Mouse (Mus musculus) heart, embryonic 14.5 days (tissue): ENCODE measurements around the gene Lck. TPM values are rescaled to one million over a fixed set of nuclear protein-coding genes. Genes with fewer than 3 reads are reported as not detected.
"Not testable (repeated sequence)": the region's sequence is repeated elsewhere in the genome, so short reads cannot be mapped to it uniquely, and the experiment has no call there.

Experiments used
- ATAC-seq: fragments of 200-750 bp; cut with Nextera tagmentation; 2 replicates; pipeline ENCODE4 v1.8.0; 2017; ENCODE audit warnings: low read depth, moderate TSS enrichment; ENCODE audit not compliant: insufficient number of reproducible peaks, insufficient read depth, low FRiP score
- H3K27ac ChIP-seq, 2 experiments: fragments of 200-500 bp in 1 of 2; fragments of 300-500 bp in 1 of 2; sonication (generic) in 1 of 2; replicated peaks in 1 of 2; 2 replicates each; pipeline ENCODE4 v1.5.1; 2012 to 2014; ENCODE audit warnings: low read depth in 2 of 2, low read length in 2 of 2, control low read depth in 1 of 2, mild to moderate bottlenecking in 1 of 2, mixed read lengths in 1 of 2; ENCODE audit not compliant: control insufficient read depth in 1 of 2, insufficient read depth in 1 of 2
- H3K27me3 ChIP-seq: fragments of 300-500 bp; sonication (generic); 2 replicates; pipeline ENCODE4 v1.6.1; 2014; ENCODE audit warnings: mild to moderate bottlenecking, low read length, control low read depth; ENCODE audit not compliant: control insufficient read depth, insufficient read depth
- H3K36me3 ChIP-seq: fragments of 300-500 bp; sonication (generic); 2 replicates; pipeline ENCODE4 v1.6.1; 2014; ENCODE audit warnings: mild to moderate bottlenecking, control low read depth, low read length, mixed read lengths; ENCODE audit not compliant: control insufficient read depth, insufficient read depth
- H3K4me1 ChIP-seq, 2 experiments: fragments of 200-500 bp in 1 of 2; fragments of 300-500 bp in 1 of 2; sonication (generic) in 1 of 2; 2 replicates each; pipeline ENCODE4 v1.6.1; 2012 to 2014; ENCODE audit warnings: low read length in 2 of 2, control low read depth in 1 of 2, mixed read lengths in 1 of 2; ENCODE audit not compliant: control insufficient read depth in 2 of 2, insufficient read depth in 2 of 2
- H3K4me2 ChIP-seq: fragments of 300-500 bp; sonication (generic); 2 replicates; pipeline ENCODE4 v1.6.1; 2014; ENCODE audit warnings: mild to moderate bottlenecking, low read length
- H3K4me3 ChIP-seq, 2 experiments: fragments of 200-500 bp in 1 of 2; fragments of 300-500 bp in 1 of 2; sonication (generic) in 1 of 2; 2 replicates each; pipeline ENCODE4 v1.5.1; 2012 to 2014; ENCODE audit warnings: low read length in 2 of 2, mild to moderate bottlenecking in 2 of 2, control low read depth in 1 of 2, low read depth in 1 of 2, moderate library complexity in 1 of 2; ENCODE audit not compliant: control insufficient read depth in 1 of 2, insufficient read depth in 1 of 2
- H3K9ac ChIP-seq: fragments of 300-500 bp; sonication (generic); 2 replicates; pipeline ENCODE4 v1.6.1; 2014; ENCODE audit warnings: mild to moderate bottlenecking, low read length
- H3K9me3 ChIP-seq: fragments of 300-500 bp; sonication (generic); 2 replicates; pipeline ENCODE4 v1.6.1; 2016; ENCODE audit warnings: low read length, control low read depth; ENCODE audit not compliant: control insufficient read depth
- WGBS: fragments of 180-500 bp; shearing (Covaris S2); extraction: QIAGEN DNeasy Blood & Tissue Kit; methylation state at CpG from one replicate; pipeline ENCODE4 v1.1.7; 2014; 5-methylcytosine and 5-hydroxymethylcytosine counted together
- polyA plus RNA-seq: library from polyadenylated mRNA; unstranded; fragments of >200 nt; fragmentation: Nextera tagmentation; extraction: Ambion mirVana; gene quantifications from 2 replicates; pipeline ENCODE4 v1.2.1, GENCODE M21; 2014

The Lck gene
- polyA plus RNA-seq, 1 experiment from 2014 or later = 2.6 TPM

DNA sequence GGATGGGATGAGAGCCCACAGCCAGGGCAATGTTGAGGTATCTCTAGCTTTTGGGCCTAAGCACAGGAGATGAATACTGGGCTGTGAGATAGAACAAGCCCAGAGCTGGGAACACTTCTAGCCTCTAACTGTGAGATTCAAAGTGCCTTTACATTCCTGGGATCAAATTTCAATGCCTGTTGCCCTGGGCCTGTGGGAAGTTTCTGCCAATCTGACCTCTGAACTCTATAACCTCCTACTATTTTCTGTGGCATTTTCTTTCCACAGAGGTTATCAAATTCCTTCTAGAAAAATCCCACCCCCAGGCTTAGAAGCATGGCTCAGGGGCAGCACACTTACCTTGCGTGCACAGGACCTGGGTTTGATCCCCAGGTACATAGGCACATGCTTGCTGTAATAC, 23.1 kb downstream of the Lck start:
- no peaks in the 10 kb centered on the region for H3K36me3 ChIP-seq
- no peak overlapping the region for H3K27ac ChIP-seq
- no peak overlapping the region for H3K4me2 ChIP-seq
- H3K9me3 ChIP-seq = no peaks in the 10 kb centered on the region
- no peak overlapping the region for H3K9ac ChIP-seq
- no peaks in the 10 kb centered on the region; the same call in 1 of the 2 replicates for H3K27me3 ChIP-seq
- ATAC-seq = no peak
- 80% methylated on average over 1 of the region's 1 CpGs for WGBS
- H3K4me3 ChIP-seq = no peak overlapping the region
- H3K4me1 ChIP-seq = peaks cover 0 to under 1% of the 10 kb centered on the region in 2 experiments; a peak in 1 of 4 replicates

GRCm38 (mm10) chr4:129549306-129549705, 24.1 kb downstream of the Lck start:
- Histone ChIP-seq H3K27ac (no peak overlapping the region), H3K9me3 (no peaks in the 10 kb centered on the region), H3K4me2 (no peak overlapping the region), H3K9ac (no peak overlapping the region), H3K4me3 (no peak overlapping the region), H3K36me3 (no peaks in the 10 kb centered on the region), H3K4me1 (no peaks in the 10 kb centered on the region), H3K27me3 (no peaks in the 10 kb centered on the region)
- 91% methylated on average over 2 of the region's 2 CpGs for WGBS
- no peak for ATAC-seq

GRCm38 (mm10) chr4:129547631-129548030, 25.8 kb downstream of the Lck start:
- not testable (repeated sequence) for H3K9me3 ChIP-seq, H3K4me1 ChIP-seq, H3K27me3 ChIP-seq, H3K4me2 ChIP-seq, H3K27ac ChIP-seq, H3K4me3 ChIP-seq, ATAC-seq, H3K9ac ChIP-seq, H3K36me3 ChIP-seq
- 76% methylated on average over 4 of the region's 4 CpGs for WGBS

- Histone ChIP-seq H3K9me3 (no peaks in the 10 kb centered on the region), H3K4me3 (no peak overlapping the region), H3K9ac (no peak overlapping the region), H3K4me1 (peaks cover 9 to 16% of the 10 kb centered on the region in 2 experiments), H3K27ac (no peak overlapping the region), H3K4me2 (no peak overlapping the region), H3K27me3 (no peaks in the 10 kb centered on the region), H3K36me3 (0 out of 2 replicates have a peak, but pooled peaks cover 9% of the 10 kb centered on the region)
- no peak for ATAC-seq
- 90% methylated on average over 4 of the region's 4 CpGs for WGBS
These were observed 29.3 kb downstream of the Lck start for GRCm38 (mm10) chr4:129544106-129544505.

DNA sequence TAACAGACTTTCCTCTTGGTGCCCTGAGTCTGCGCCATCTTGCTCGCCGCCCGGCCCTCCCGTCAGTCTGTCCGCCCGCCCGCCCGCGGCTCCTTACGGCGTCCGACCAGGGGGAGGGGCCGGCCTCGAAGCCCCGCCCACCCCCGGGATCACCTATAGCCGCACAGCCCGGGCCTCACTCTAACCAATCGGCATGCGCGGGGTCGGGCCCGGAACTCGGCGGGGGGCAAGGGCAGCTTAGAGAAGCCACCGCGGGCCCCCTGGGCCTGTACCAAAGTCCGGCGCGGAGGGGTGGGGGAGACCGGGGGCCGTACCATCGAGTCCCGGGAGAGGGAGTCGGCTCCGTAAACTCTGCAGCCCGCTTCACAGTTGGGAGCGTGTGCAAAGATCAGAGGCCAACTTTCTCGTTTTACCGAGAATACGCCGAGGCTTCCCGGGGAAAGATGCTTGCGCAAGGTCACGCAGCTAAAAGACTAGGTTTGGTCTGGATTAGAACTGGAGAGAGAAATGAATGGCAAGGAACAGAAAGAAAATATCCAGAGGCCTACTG, 30.8 kb downstream of the Lck start, which contains the start of gene Hdac1:
TSS of gene Hdac1 (minus strand) at position 122 of the 550 bp plus-strand sequence.
- peak within 1 kb of the TSS; percentile 86 to 99 for H3K4me3 ChIP-seq
- no peaks in the 10 kb centered on the region for H3K9me3 ChIP-seq
- H3K9ac ChIP-seq = peak within 1 kb of the TSS; percentile 94
- H3K4me1 ChIP-seq = peaks cover 9 to 16% of the 10 kb centered on the region in 2 experiments
- H3K27me3 ChIP-seq = no peaks in the 10 kb centered on the region
- 0 out of 2 replicates have a peak, but pooled peaks cover 11% of the 10 kb centered on the region for H3K36me3 ChIP-seq
- peak within 1 kb of the TSS; percentile 79 for H3K4me2 ChIP-seq
- H3K27ac ChIP-seq = peak within 1 kb of the TSS; percentile 82 to 86
- peak; percentile 99 for ATAC-seq
- WGBS = under 1% methylated on average over 46 of the region's 46 CpGs

- Histone ChIP-seq H3K4me3 (peak overlapping the region; percentile 86 to 99), H3K9ac (peak overlapping the region; percentile 94), H3K27me3 (no peaks in the 10 kb centered on the region), H3K4me2 (peak overlapping the region; percentile 79), H3K27ac (peak overlapping the region; percentile 73 to 82), H3K9me3 (no peaks in the 10 kb centered on the region), H3K36me3 (0 out of 2 replicates have a peak, but pooled peaks cover 14% of the 10 kb centered on the region), H3K4me1 (peaks cover 9 to 16% of the 10 kb centered on the region in 2 experiments)
- 1% methylated on average over 30 of the region's 30 CpGs for WGBS
- no peak for ATAC-seq
These were observed 31.4 kb downstream of the Lck start for GRCm38 (mm10) chr4:129541868-129542591.

DNA sequence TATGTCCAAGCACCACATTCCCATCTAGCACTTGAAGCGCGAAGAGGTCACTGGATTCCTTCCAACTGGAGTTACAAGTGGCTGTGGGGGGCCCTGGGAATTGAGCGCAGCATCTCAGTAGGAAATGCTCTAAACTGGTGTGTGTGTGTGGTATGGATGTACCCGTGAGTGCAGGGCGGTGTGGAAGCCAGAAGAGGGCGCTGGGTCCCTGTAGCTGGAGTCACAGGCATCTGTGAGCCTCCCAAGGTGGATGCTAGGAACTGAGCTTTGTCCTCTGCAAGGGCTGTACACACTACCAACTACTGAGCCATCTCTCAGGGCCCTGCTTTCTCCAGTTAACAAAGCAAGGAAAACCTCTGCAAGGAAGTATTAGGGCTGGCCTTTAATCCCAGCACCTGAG, 33.4 kb downstream of the Lck start:
- H3K9ac ChIP-seq = no peak overlapping the region
- H3K4me2 ChIP-seq = no peak overlapping the region
- 76% methylated on average over 6 of the region's 6 CpGs for WGBS
- H3K27ac ChIP-seq = 0 out of 4 replicates have a peak overlapping the region, but pooled peaks of 1 of the 2 experiments have one; percentile 14
- H3K9me3 ChIP-seq = no peaks in the 10 kb centered on the region
- peaks cover 9 to 16% of the 10 kb centered on the region in 2 experiments for H3K4me1 ChIP-seq
- no peak overlapping the region for H3K4me3 ChIP-seq
- H3K27me3 ChIP-seq = no peaks in the 10 kb centered on the region
- ATAC-seq = no peak
- H3K36me3 ChIP-seq = peaks cover 27% of the 10 kb centered on the region
